8 mouse cellular contexts compared by ENCODE assay signal in the genomic region with DNA sequence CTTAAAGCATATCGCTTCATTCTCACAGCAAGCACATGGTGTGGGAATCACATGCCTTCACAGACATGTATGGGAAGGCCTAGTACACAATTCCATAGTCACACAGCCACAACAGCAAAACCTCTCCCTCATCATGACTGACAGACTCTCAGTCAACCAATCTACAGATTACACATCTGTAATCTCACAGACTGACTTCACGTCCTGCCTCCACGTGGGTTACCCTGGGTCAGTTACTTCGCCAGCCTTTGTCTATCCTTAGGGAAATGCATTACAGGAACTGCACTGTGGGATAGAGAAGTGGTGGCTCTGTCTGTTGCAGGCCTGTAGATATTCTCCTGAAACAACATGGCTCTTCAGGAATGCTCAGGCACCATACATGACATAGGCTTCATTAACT. TPM values are rescaled to one million over a fixed set of nuclear protein-coding genes. Genes with fewer than 3 reads are reported as not detected.
DNase-seq lines count a peak whose midpoint lies in the region; ATAC-seq and TF ChIP-seq lines count a peak whose summit lies in the region.

No protein-coding gene starts in this region.

- H3K9ac ChIP-seq in lung, postnatal 0 days (replicated peaks; ENCODE audit: low read depth) = peak overlapping the region; percentile 93
- H3K9ac ChIP-seq in embryonic facial prominence, embryonic 13.5 days = peak overlapping the region; percentile 79
- peak overlapping the region; percentile 77 for H3K9ac ChIP-seq in limb, embryonic 11.5 days (ENCODE audit: low read length)

- peak overlapping the region; percentile 95 for H3K4me2 ChIP-seq in lung, postnatal 0 days (replicated peaks; ENCODE audit: low read depth, low read length)
- H3K4me2 ChIP-seq in embryonic facial prominence, embryonic 13.5 days = peak overlapping the region; percentile 65
- H3K4me2 ChIP-seq in limb, embryonic 11.5 days (ENCODE audit: low read depth, severe bottlenecking) = peak overlapping the region; percentile 57

- peaks cover 13% of the 10 kb centered on the region; the same call in 1 of the 2 replicates for H3K4me1 ChIP-seq in lung, postnatal 0 days (ENCODE audit: insufficient read depth, low read depth, low read length)
- H3K4me1 ChIP-seq in embryonic facial prominence, embryonic 13.5 days = peaks cover 14% of the 10 kb centered on the region
- peaks cover 3% of the 10 kb centered on the region; the same call in 1 of the 2 replicates for H3K4me1 ChIP-seq in limb, embryonic 11.5 days (ENCODE audit: control insufficient read depth, insufficient read depth, low read length)
- peaks cover 6% of the 10 kb centered on the region; the same call in 1 of the 2 replicates for H3K4me1 ChIP-seq in small intestine, adult 2 months (ENCODE audit: control insufficient read depth, insufficient read depth, insufficient read length, low read length)

- H3K27ac ChIP-seq in lung, postnatal 0 days (ENCODE audit: low read length) = no peak overlapping the region
- H3K27ac ChIP-seq in embryonic facial prominence, embryonic 13.5 days = no peak overlapping the region
- no peak overlapping the region for H3K27ac ChIP-seq in limb, embryonic 11.5 days (replicated peaks; ENCODE audit: low read depth, low read length)
- no peak overlapping the region for H3K27ac ChIP-seq in small intestine, adult 2 months (ENCODE audit: insufficient read depth, low read depth, low read length)

- H3K4me3 ChIP-seq in lung, postnatal 0 days (ENCODE audit: low read depth, low read length) = peak overlapping the region; percentile 89
- H3K4me3 ChIP-seq in embryonic facial prominence, embryonic 13.5 days = peak overlapping the region; percentile 87
- peak overlapping the region; percentile 57 for H3K4me3 ChIP-seq in limb, embryonic 11.5 days (ENCODE audit: low read depth, low read length)
- H3K4me3 ChIP-seq in small intestine, adult 2 months (ENCODE audit: low read depth, low read length) = peak overlapping the region; percentile 81; the same call in 1 of the 2 replicates

- no peaks in the 10 kb centered on the region for H3K9me3 ChIP-seq in lung, postnatal 0 days (ENCODE audit: low read length)
- H3K9me3 ChIP-seq in embryonic facial prominence, embryonic 13.5 days = no peaks in the 10 kb centered on the region
- H3K9me3 ChIP-seq in limb, embryonic 11.5 days (ENCODE audit: control insufficient read depth, low read length) = no peaks in the 10 kb centered on the region

- H3K36me3 ChIP-seq in lung, postnatal 0 days (ENCODE audit: insufficient read depth, low read length) = peaks cover 9% of the 10 kb centered on the region; the same call in 1 of the 2 replicates
- H3K36me3 ChIP-seq in embryonic facial prominence, embryonic 13.5 days = peaks cover 54% of the 10 kb centered on the region
- peaks cover 3% of the 10 kb centered on the region; the same call in 1 of the 2 replicates for H3K36me3 ChIP-seq in limb, embryonic 11.5 days (ENCODE audit: control insufficient read depth, insufficient read depth, low read length)
- peaks cover 19% of the 10 kb centered on the region; the same call in 1 of the 2 replicates for H3K36me3 ChIP-seq in small intestine, adult 2 months (ENCODE audit: control insufficient read depth, insufficient read depth, low read length)

- WGBS in lung, postnatal 0 days = 62% methylated on average over 4 of the region's 4 CpGs
- WGBS in embryonic facial prominence, embryonic 13.5 days = 63% methylated on average over 4 of the region's 4 CpGs
- 77% methylated on average over 4 of the region's 4 CpGs for WGBS in limb, embryonic 11.5 days
- 34% methylated on average over 4 of the region's 4 CpGs for WGBS in small intestine, adult 2 months

- no peak for TF ChIP-seq EP300 in lung, postnatal 0 days (IDR thresholded peaks at IDR 0.05)

- no peak for ATAC-seq in lung, postnatal 0 days
- no peak for ATAC-seq in embryonic facial prominence, embryonic 13.5 days (ENCODE audit: insufficient number of reproducible peaks, insufficient read depth, low FRiP score, low TSS enrichment, low read depth)
- ATAC-seq in limb, embryonic 11.5 days (ENCODE audit: insufficient number of reproducible peaks, low FRiP score, low TSS enrichment, low read depth) = no peak

- TF ChIP-seq CTCF in lung, postnatal 0 days (IDR thresholded peaks at IDR 0.05) = no peak
- TF ChIP-seq CTCF in small intestine, adult 2 months (IDR thresholded peaks at IDR 0.05; ENCODE audit: extremely low read depth, insufficient read length, insufficient replicate concordance, low read depth, low read length) = no peak

- no peak for DNase-seq in lung, postnatal 0 days (ENCODE audit: low spot score)
- DNase-seq in lung, adult 18-20 months = no peak
- no peak for DNase-seq in limb, embryonic 11.5 days (ENCODE audit: low spot score)
- no peak for DNase-seq in layer of hippocampus, postnatal 25 days (ENCODE audit: extremely low spot score in 1 of 2, low spot score in 1 of 2)
- no peak for DNase-seq in cerebellum, postnatal 10 days
- DNase-seq in adrenal gland, adult 8-10 months = no peak

- no peaks in the 10 kb centered on the region for H3K27me3 ChIP-seq in lung, postnatal 0 days (replicated peaks; ENCODE audit: insufficient read depth, low read length)
- H3K27me3 ChIP-seq in embryonic facial prominence, embryonic 13.5 days = no peaks in the 10 kb centered on the region
- no peaks in the 10 kb centered on the region for H3K27me3 ChIP-seq in limb, embryonic 11.5 days (ENCODE audit: control insufficient read depth, insufficient read depth, low read length)
- no peaks in the 10 kb centered on the region for H3K27me3 ChIP-seq in small intestine, adult 2 months (ENCODE audit: control insufficient read depth, insufficient read depth, low read length)

- TF ChIP-seq POLR2A in small intestine, adult 2 months (IDR thresholded peaks at IDR 0.05; ENCODE audit: low read depth, low read length) = no peak

RNA-seq across cellular contexts. Expression of a gene that starts 0.8 kb away (rescaled TPM):
- 63.2 and 72.7 TPM in 2 replicates for polyA plus RNA-seq in lung, postnatal 0 days (2015; fragmentation: Nextera tagmentation; extraction: Ambion mirVana)
- polyA plus RNA-seq in embryonic facial prominence, embryonic 13.5 days (2015; fragmentation: Nextera tagmentation; extraction: Ambion mirVana) = 128 and 140 TPM in 2 replicates
- 155 TPM in 2 replicates for polyA plus RNA-seq in limb, embryonic 11.5 days (2014; fragmentation: Nextera tagmentation; extraction: Ambion mirVana)
- polyA plus RNA-seq in small intestine, adult 2 months (2012; rRNA removed) = 29.0 and 34.3 TPM in 2 replicates
- total RNA-seq in layer of hippocampus, postnatal 25 days (2021) = 10 to 100 TPM; 52.4 to 56.2 TPM
- total RNA-seq in adrenal gland, adult 8-10 months (2022) = 10 to 100 TPM; 57.7 to 66.9 (median 65.7) TPM

RNA-seq across cellular contexts. Expression of a gene that starts 0.9 kb away (rescaled TPM):
- polyA plus RNA-seq in lung, postnatal 0 days (2015; fragmentation: Nextera tagmentation; extraction: Ambion mirVana) = 5.2 TPM in 2 replicates
- polyA plus RNA-seq in embryonic facial prominence, embryonic 13.5 days (2015; fragmentation: Nextera tagmentation; extraction: Ambion mirVana) = 12.7 and 12.9 TPM in 2 replicates
- 9.1 and 9.5 TPM in 2 replicates for polyA plus RNA-seq in limb, embryonic 11.5 days (2014; fragmentation: Nextera tagmentation; extraction: Ambion mirVana)
- 2.3 and 5.1 TPM in 2 replicates for polyA plus RNA-seq in small intestine, adult 2 months (2012; rRNA removed)
- 10 to 100 TPM in 1 of 2 experiments, 1 to 10 TPM in 1; 9.8 to 11.4 TPM for total RNA-seq in layer of hippocampus, postnatal 25 days (2021)
- 10 to 100 TPM in 1 of 4 experiments, 1 to 10 TPM in 3; 9.5 to 11.7 (median 9.6) TPM for total RNA-seq in adrenal gland, adult 8-10 months (2022)

RNA-seq across cellular contexts. Expression of a gene that starts 40.2 kb away (rescaled TPM):
- polyA plus RNA-seq in lung, postnatal 0 days (2015; fragmentation: Nextera tagmentation; extraction: Ambion mirVana) = 46.6 and 47.9 TPM in 2 replicates
- 14.4 and 16.7 TPM in 2 replicates for polyA plus RNA-seq in embryonic facial prominence, embryonic 13.5 days (2015; fragmentation: Nextera tagmentation; extraction: Ambion mirVana)
- 10.6 and 10.8 TPM in 2 replicates for polyA plus RNA-seq in limb, embryonic 11.5 days (2014; fragmentation: Nextera tagmentation; extraction: Ambion mirVana)
- 40.5 and 92.1 TPM in 2 replicates for polyA plus RNA-seq in small intestine, adult 2 months (2012; rRNA removed)
- 10 to 100 TPM; 25.6 to 27.0 TPM for total RNA-seq in layer of hippocampus, postnatal 25 days (2021)
- 100 to 1,000 TPM; 255 to 425 (median 320) TPM for total RNA-seq in adrenal gland, adult 8-10 months (2022)
